Mouse (Mus musculus) lung, embryonic 16.5 days (tissue): Measurements from ENCODE around the gene Sptbn1. TPM values are rescaled to one million over a fixed set of nuclear protein-coding genes. Genes with fewer than 3 reads are reported as not detected.

Source experiments
- ATAC-seq: fragments of 200-750 bp; cut with Nextera tagmentation; 2 replicates; pipeline ENCODE4 v1.8.0; 2017; ENCODE audit warnings: low read depth, mild to moderate bottlenecking, moderate library complexity
- H3K27ac ChIP-seq: fragments of 300-500 bp; sonication (generic); 2 replicates; pipeline ENCODE4 v1.5.1; 2014; ENCODE audit warnings: mild to moderate bottlenecking, control low read depth, low read length
- H3K27me3 ChIP-seq: fragments of 300-500 bp; sonication (generic); 2 replicates; pipeline ENCODE4 v1.6.1; 2014; ENCODE audit warnings: low read depth, low read length, mixed read lengths; ENCODE audit not compliant: control insufficient read depth, insufficient read depth
- H3K36me3 ChIP-seq: fragments of 300-500 bp; sonication (generic); 2 replicates; pipeline ENCODE4 v1.6.1; 2014; ENCODE audit warnings: low read length; ENCODE audit not compliant: control insufficient read depth, insufficient read depth
- H3K4me1 ChIP-seq: fragments of 300-500 bp; sonication (generic); replicated peaks from 2 replicates; pipeline ENCODE4 v1.6.1; 2014; ENCODE audit warnings: low read length, mixed read lengths; ENCODE audit not compliant: control insufficient read depth, insufficient read depth
- H3K4me2 ChIP-seq: fragments of 300-500 bp; sonication (generic); 2 replicates; pipeline ENCODE4 v1.6.1; 2014; ENCODE audit warnings: low read depth, low read length, control low read depth
- H3K4me3 ChIP-seq: fragments of 300-500 bp; sonication (generic); 2 replicates; pipeline ENCODE4 v1.5.1; 2014; ENCODE audit warnings: mild to moderate bottlenecking, low read length, control low read depth
- H3K9ac ChIP-seq: fragments of 300-500 bp; sonication (generic); 2 replicates; pipeline ENCODE4 v1.6.1; 2014; ENCODE audit warnings: low read length, control low read depth
- H3K9me3 ChIP-seq: fragments of 300-500 bp; sonication (generic); 2 replicates; pipeline ENCODE4 v1.6.1; 2016; ENCODE audit warnings: low read length; ENCODE audit not compliant: control insufficient read depth
- WGBS: fragments of 180-500 bp; shearing (Covaris S2); extraction: QIAGEN DNeasy Blood & Tissue Kit; methylation state at CpG from one replicate; pipeline ENCODE4 v1.1.7; 2014; 5-methylcytosine and 5-hydroxymethylcytosine counted together
- polyA plus RNA-seq: library from polyadenylated mRNA; unstranded; fragments of >200 nt; fragmentation: Nextera tagmentation; extraction: Ambion mirVana; gene quantifications from 2 replicates; pipeline ENCODE4 v1.2.1, GENCODE M21; 2015

The Sptbn1 gene
- polyA plus RNA-seq, 1 experiment from 2014 or later, result 169 TPM

DNA sequence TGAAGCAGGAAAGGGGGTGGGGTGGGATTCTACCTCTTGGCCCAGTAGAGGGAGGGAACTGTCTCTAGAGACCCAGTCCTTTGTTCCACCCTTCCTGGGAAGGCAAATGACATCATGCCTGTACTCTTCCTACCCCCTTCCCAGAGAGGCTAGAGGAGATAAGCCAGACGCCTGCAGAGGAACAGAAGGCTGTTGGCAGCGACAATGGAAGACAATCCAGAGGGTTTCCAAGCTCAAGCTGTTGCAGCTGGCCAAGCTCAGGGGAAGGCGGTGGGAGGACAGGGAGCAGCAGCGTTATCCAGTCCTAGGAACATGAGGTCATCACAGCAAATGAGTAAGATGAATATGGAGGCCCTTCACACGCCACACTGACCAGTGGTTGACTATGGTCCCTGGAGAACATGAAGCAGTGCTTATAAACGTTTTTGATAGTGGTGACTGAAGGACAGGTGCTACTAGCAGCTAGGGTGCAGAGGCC, 106.8 kb downstream of the Sptbn1 start:
- 22% methylated on average over 6 of the region's 6 CpGs for WGBS
- peaks cover 17% of the 10 kb centered on the region for H3K4me1 ChIP-seq

GRCm38 (mm10) chr11:30160625-30161172, 107.3 kb downstream of the Sptbn1 start:
- peaks cover 17% of the 10 kb centered on the region for H3K4me1 ChIP-seq

More for the DNA sequence above, 106.8 kb downstream of the Sptbn1 start:
- H3K27ac ChIP-seq, result peak overlapping the region; percentile 83
- H3K27me3 ChIP-seq, result no peaks in the 10 kb centered on the region
- no peaks in the 10 kb centered on the region for H3K9me3 ChIP-seq
- H3K9ac ChIP-seq, result no peak overlapping the region
- H3K4me3 ChIP-seq, result no peak overlapping the region
- H3K36me3 ChIP-seq, result peaks cover 7% of the 10 kb centered on the region
- H3K4me2 ChIP-seq, result no peak overlapping the region
- ATAC-seq, result peak; percentile 96

DNA sequence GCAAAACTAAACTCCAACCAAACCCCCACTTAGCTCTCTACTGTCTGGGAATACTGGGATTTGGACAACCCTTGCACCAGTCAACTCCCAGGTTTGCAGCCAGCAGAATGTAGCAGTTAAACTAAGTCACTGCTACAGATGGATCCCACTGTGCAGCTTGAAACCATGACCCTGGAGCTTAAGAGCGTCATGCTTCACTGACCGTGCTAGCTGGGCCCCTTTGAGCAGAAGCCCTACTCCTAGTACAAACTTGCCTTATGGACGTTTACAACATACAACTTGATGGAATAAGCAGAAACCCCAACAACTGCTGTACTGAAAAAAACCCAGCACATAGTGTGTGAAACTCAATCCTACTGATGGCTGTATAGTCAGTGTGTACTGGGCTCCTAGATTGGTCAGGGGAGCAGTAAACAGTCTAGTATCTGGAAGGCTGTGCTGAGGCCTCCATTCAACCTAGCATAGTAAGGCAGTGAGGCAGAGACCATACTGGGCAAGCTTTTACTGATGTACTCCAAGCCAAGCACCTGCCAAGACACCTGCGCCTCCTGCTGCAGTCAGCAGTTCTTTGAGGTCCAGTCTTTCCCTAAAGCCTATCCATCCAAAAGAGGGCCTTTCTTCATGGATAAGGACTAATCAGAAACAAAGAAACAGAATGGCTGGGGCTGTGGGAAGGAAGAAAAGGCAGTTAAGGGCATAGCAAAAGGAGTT, 108.3 kb downstream of the Sptbn1 start:
- ATAC-seq, result no peak
- Histone ChIP-seq H3K9ac (no peak overlapping the region), H3K36me3 (peaks cover 10% of the 10 kb centered on the region), H3K4me2 (no peak overlapping the region), H3K27me3 (no peaks in the 10 kb centered on the region), H3K27ac (no peak overlapping the region), H3K9me3 (no peaks in the 10 kb centered on the region), H3K4me1 (peaks cover 17% of the 10 kb centered on the region), H3K4me3 (no peak overlapping the region)
- 85% methylated on average over 4 of the region's 4 CpGs for WGBS

More at GRCm38 (mm10) chr11:30160625-30161172, 107.3 kb downstream of the Sptbn1 start:
- Histone ChIP-seq H3K9ac (no peak overlapping the region), H3K36me3 (peaks cover 10% of the 10 kb centered on the region), H3K4me3 (no peak overlapping the region), H3K4me2 (no peak overlapping the region), H3K9me3 (no peaks in the 10 kb centered on the region), H3K27ac (peak overlapping the region; percentile 83), H3K27me3 (no peaks in the 10 kb centered on the region)
- no peak for ATAC-seq
- 77% methylated on average over 4 of the region's 4 CpGs for WGBS

DNA sequence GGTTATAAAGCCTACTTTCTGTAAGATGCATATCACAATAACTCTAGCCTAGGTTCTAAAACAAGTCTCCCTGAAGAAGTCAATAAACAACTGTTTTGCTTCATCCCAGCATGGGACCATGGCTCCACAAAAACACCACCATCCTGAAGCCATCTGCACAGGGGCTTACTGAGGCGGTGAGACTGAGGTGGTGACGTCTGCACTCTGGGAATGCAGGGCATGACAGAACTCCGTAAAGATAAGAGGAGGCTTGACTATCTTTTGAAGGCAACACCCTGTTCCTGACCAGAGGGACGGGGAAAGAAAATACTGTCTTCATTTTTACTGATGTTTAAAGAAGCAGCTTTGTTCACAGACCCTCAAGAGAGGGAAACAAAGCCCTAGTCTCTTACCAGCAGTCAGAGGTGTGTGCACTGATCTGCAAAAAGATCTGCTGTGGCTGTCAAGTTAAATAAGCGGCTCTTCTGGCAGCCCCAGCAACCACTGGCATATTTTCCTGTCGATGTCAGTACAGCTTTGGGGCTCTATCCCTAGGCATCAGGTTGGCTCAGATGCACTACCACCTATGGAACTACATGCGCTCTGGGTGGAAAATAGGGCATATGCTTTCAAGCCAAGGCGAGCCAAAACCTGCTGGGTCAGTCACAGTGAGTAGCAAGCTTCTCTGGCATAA, 109.8 kb downstream of the Sptbn1 start:
- H3K4me1 ChIP-seq, result peaks cover 21% of the 10 kb centered on the region
- H3K9ac ChIP-seq, result no peak overlapping the region
- 36% methylated on average over 8 of the region's 8 CpGs for WGBS
- no peak overlapping the region for H3K4me2 ChIP-seq
- H3K4me3 ChIP-seq, result no peak overlapping the region
- peaks cover 15% of the 10 kb centered on the region for H3K36me3 ChIP-seq
- H3K27ac ChIP-seq, result no peak overlapping the region
- H3K27me3 ChIP-seq, result no peaks in the 10 kb centered on the region
- ATAC-seq, result no peak
- no peaks in the 10 kb centered on the region for H3K9me3 ChIP-seq

DNA sequence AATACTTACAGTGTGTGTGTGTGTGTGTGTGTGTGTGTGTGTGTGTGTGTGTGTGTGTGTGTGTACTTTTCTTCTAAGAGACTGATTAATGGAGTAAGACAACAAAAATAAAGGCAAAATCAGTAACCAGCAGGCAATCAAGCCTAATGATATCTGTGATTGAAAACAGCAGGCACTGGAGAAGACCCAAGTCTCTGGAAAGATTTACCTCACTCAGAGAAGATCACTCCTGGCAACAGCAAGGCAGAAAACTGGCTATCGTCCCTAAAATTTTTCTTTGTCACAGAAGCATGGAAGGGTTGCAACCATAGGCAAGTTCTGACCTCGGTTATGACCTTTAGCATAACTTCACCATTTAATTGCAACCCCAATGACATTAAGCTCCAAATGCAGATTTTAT, 112.1 kb downstream of the Sptbn1 start:
- Histone ChIP-seq H3K27me3 (no peaks in the 10 kb centered on the region), H3K9ac (no peak overlapping the region), H3K4me1 (peaks cover 11% of the 10 kb centered on the region), H3K9me3 (no peaks in the 10 kb centered on the region), H3K27ac (no peak overlapping the region), H3K4me3 (no peak overlapping the region), H3K36me3 (peaks cover 27% of the 10 kb centered on the region), H3K4me2 (no peak overlapping the region)
- WGBS, result 71% methylated on average over 2 of the region's 2 CpGs
- ATAC-seq, result no peak

GRCm38 (mm10) chr11:30154980-30155379, 113.0 kb downstream of the Sptbn1 start:
- peaks cover 7% of the 10 kb centered on the region for H3K4me1 ChIP-seq
- H3K4me2 ChIP-seq, result no peak overlapping the region
- no peak overlapping the region for H3K27ac ChIP-seq
- 61% methylated on average over 2 of the region's 2 CpGs for WGBS
- H3K9me3 ChIP-seq, result no peaks in the 10 kb centered on the region
- ATAC-seq, result no peak
- no peaks in the 10 kb centered on the region for H3K27me3 ChIP-seq
- H3K4me3 ChIP-seq, result no peak overlapping the region
- H3K9ac ChIP-seq, result no peak overlapping the region
- peaks cover 32% of the 10 kb centered on the region for H3K36me3 ChIP-seq

DNA sequence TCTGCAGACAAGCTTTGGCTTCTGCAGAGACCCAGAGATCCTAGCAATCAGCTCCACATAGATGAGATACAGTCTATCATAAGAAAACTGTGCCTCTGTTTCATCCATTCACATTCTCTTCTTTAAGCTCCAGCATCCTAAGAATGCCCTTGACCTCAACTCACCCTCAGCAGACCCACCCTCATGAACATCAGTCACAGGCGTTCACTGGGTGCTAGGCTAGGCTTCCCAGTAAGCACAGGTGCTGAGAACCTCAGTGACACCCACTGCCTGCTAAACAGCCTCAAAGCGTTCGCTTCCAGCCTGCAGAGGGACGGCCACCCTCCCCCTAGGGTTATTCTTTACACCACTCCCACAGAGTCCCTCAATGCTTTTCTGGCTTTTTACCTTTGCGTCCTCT, 119.1 kb downstream of the Sptbn1 start:
- no peak overlapping the region for H3K4me2 ChIP-seq
- no peaks in the 10 kb centered on the region for H3K27me3 ChIP-seq
- no peak overlapping the region for H3K9ac ChIP-seq
- peaks cover 52% of the 10 kb centered on the region for H3K36me3 ChIP-seq
- H3K27ac ChIP-seq, result no peak overlapping the region
- peaks cover 2% of the 10 kb centered on the region; the same call in 1 of the 2 replicates for H3K4me1 ChIP-seq
- WGBS, result 82% methylated on average over 5 of the region's 5 CpGs
- no peak overlapping the region for H3K4me3 ChIP-seq
- H3K9me3 ChIP-seq, result no peaks in the 10 kb centered on the region
- no peak for ATAC-seq

- Histone ChIP-seq H3K4me3 (no peak overlapping the region), H3K27me3 (no peaks in the 10 kb centered on the region), H3K36me3 (peaks cover 55% of the 10 kb centered on the region), H3K4me1 (no peaks in the 10 kb centered on the region), H3K4me2 (no peak overlapping the region), H3K27ac (no peak overlapping the region), H3K9ac (no peak overlapping the region), H3K9me3 (no peaks in the 10 kb centered on the region)
- ATAC-seq, result no peak
Measured at GRCm38 (mm10) chr11:30148378-30148777, 119.6 kb downstream of the Sptbn1 start.

GRCm38 (mm10) chr11:30147882-30148281, 120.1 kb downstream of the Sptbn1 start:
- ATAC-seq, result no peak
- WGBS, result 88% methylated on average over 1 of the region's 1 CpGs

More at GRCm38 (mm10) chr11:30147882-30148281, 120.1 kb downstream of the Sptbn1 start:
- no peak overlapping the region for H3K9ac ChIP-seq
- peaks cover 55% of the 10 kb centered on the region for H3K36me3 ChIP-seq
- H3K27me3 ChIP-seq, result no peaks in the 10 kb centered on the region
- no peak overlapping the region for H3K4me3 ChIP-seq
- no peaks in the 10 kb centered on the region for H3K9me3 ChIP-seq
- H3K4me1 ChIP-seq, result no peaks in the 10 kb centered on the region
- H3K27ac ChIP-seq, result no peak overlapping the region
- H3K4me2 ChIP-seq, result no peak overlapping the region
